Mouse (Mus musculus) lung, embryonic 16.5 days (tissue): ENCODE measurements around the gene Ino80d. TPM values are rescaled to one million over a fixed set of nuclear protein-coding genes. Genes with fewer than 3 reads are reported as not detected.
A peak's percentile ranks its signal among the peaks of the same experiment; 100 is the strongest.

Experiments
- ATAC-seq: fragments of 200-750 bp; cut with Nextera tagmentation; 2 replicates; pipeline ENCODE4 v1.8.0; 2017; ENCODE audit warnings: low read depth, mild to moderate bottlenecking, moderate library complexity
- H3K27ac ChIP-seq: fragments of 300-500 bp; sonication (generic); 2 replicates; pipeline ENCODE4 v1.5.1; 2014; ENCODE audit warnings: mild to moderate bottlenecking, control low read depth, low read length
- H3K27me3 ChIP-seq: fragments of 300-500 bp; sonication (generic); 2 replicates; pipeline ENCODE4 v1.6.1; 2014; ENCODE audit warnings: low read depth, low read length, mixed read lengths; ENCODE audit not compliant: control insufficient read depth, insufficient read depth
- H3K36me3 ChIP-seq: fragments of 300-500 bp; sonication (generic); 2 replicates; pipeline ENCODE4 v1.6.1; 2014; ENCODE audit warnings: low read length; ENCODE audit not compliant: control insufficient read depth, insufficient read depth
- H3K4me1 ChIP-seq: fragments of 300-500 bp; sonication (generic); replicated peaks from 2 replicates; pipeline ENCODE4 v1.6.1; 2014; ENCODE audit warnings: low read length, mixed read lengths; ENCODE audit not compliant: control insufficient read depth, insufficient read depth
- H3K4me2 ChIP-seq: fragments of 300-500 bp; sonication (generic); 2 replicates; pipeline ENCODE4 v1.6.1; 2014; ENCODE audit warnings: low read depth, low read length, control low read depth
- H3K4me3 ChIP-seq: fragments of 300-500 bp; sonication (generic); 2 replicates; pipeline ENCODE4 v1.5.1; 2014; ENCODE audit warnings: mild to moderate bottlenecking, low read length, control low read depth
- H3K9ac ChIP-seq: fragments of 300-500 bp; sonication (generic); 2 replicates; pipeline ENCODE4 v1.6.1; 2014; ENCODE audit warnings: low read length, control low read depth
- H3K9me3 ChIP-seq: fragments of 300-500 bp; sonication (generic); 2 replicates; pipeline ENCODE4 v1.6.1; 2016; ENCODE audit warnings: low read length; ENCODE audit not compliant: control insufficient read depth
- WGBS: fragments of 180-500 bp; shearing (Covaris S2); extraction: QIAGEN DNeasy Blood & Tissue Kit; methylation state at CpG from one replicate; pipeline ENCODE4 v1.1.7; 2014; 5-methylcytosine and 5-hydroxymethylcytosine counted together
- polyA plus RNA-seq: library from polyadenylated mRNA; unstranded; fragments of >200 nt; fragmentation: Nextera tagmentation; extraction: Ambion mirVana; gene quantifications from 2 replicates; pipeline ENCODE4 v1.2.1, GENCODE M21; 2015

Gene Ino80d
- polyA plus RNA-seq, 1 experiment from 2014 or later = 9.7 TPM

- Histone ChIP-seq H3K27ac (no peak overlapping the region), H3K36me3 (no peaks in the 10 kb centered on the region), H3K27me3 (no peaks in the 10 kb centered on the region), H3K9ac (no peak overlapping the region), H3K4me2 (peak overlapping the region; percentile 54), H3K4me3 (peak overlapping the region; percentile 35), H3K4me1 (peaks cover 3% of the 10 kb centered on the region), H3K9me3 (no peaks in the 10 kb centered on the region)
- ATAC-seq = no peak
- 17% methylated on average over 7 of the region's 7 CpGs for WGBS
These were observed 128.2 kb downstream of the Ino80d start for GRCm38 (mm10) chr1:62986267-62986666.

- ATAC-seq = peak; percentile 41; the same call in 1 of the 2 replicates
- Histone ChIP-seq H3K36me3 (no peaks in the 10 kb centered on the region), H3K9ac (peak overlapping the region; percentile 30; the same call in 1 of the 2 replicates), H3K27ac (no peak overlapping the region), H3K27me3 (no peaks in the 10 kb centered on the region), H3K4me2 (peak overlapping the region; percentile 53), H3K4me1 (peaks cover 3% of the 10 kb centered on the region), H3K9me3 (no peaks in the 10 kb centered on the region), H3K4me3 (peak overlapping the region; percentile 30)
- 31% methylated on average over 11 of the region's 11 CpGs for WGBS
These were observed 129.9 kb downstream of the Ino80d start for GRCm38 (mm10) chr1:62984566-62984965.

GRCm38 (mm10) chr1:62976742-62977141 lies 137.7 kb downstream of the Ino80d start:
- no peak overlapping the region for H3K9ac ChIP-seq
- no peak overlapping the region for H3K27ac ChIP-seq
- 29% methylated on average over 3 of the region's 3 CpGs for WGBS
- H3K4me1 ChIP-seq = no peaks in the 10 kb centered on the region
- no peaks in the 10 kb centered on the region for H3K27me3 ChIP-seq
- H3K4me3 ChIP-seq = no peak overlapping the region
- H3K9me3 ChIP-seq = no peaks in the 10 kb centered on the region
- no peak for ATAC-seq
- H3K4me2 ChIP-seq = no peak overlapping the region
- no peaks in the 10 kb centered on the region for H3K36me3 ChIP-seq

- Histone ChIP-seq H3K27ac (no peak overlapping the region), H3K9me3 (no peaks in the 10 kb centered on the region), H3K4me3 (0 out of 2 replicates have a peak overlapping the region, but pooled peaks have one; percentile 3), H3K27me3 (no peaks in the 10 kb centered on the region), H3K36me3 (no peaks in the 10 kb centered on the region), H3K9ac (no peak overlapping the region), H3K4me2 (peak overlapping the region; percentile 30; the same call in 1 of the 2 replicates), H3K4me1 (no peaks in the 10 kb centered on the region)
- WGBS = 24% methylated on average over 5 of the region's 5 CpGs
- ATAC-seq = no peak
These were observed 147.6 kb downstream of the Ino80d start for GRCm38 (mm10) chr1:62966885-62967284.

GRCm38 (mm10) chr1:62964291-62964690 lies 150.2 kb downstream of the Ino80d start:
- no peak overlapping the region for H3K4me3 ChIP-seq
- no peaks in the 10 kb centered on the region for H3K36me3 ChIP-seq
- H3K9me3 ChIP-seq = no peaks in the 10 kb centered on the region
- H3K4me2 ChIP-seq = no peak overlapping the region
- no peak overlapping the region for H3K9ac ChIP-seq
- 9% methylated on average over 6 of the region's 6 CpGs for WGBS
- H3K4me1 ChIP-seq = peaks cover 6% of the 10 kb centered on the region; the same call in 1 of the 2 replicates
- ATAC-seq = peak; percentile 90
- no peaks in the 10 kb centered on the region for H3K27me3 ChIP-seq
- H3K27ac ChIP-seq = no peak overlapping the region

GRCm38 (mm10) chr1:62956942-62957645 lies 157.4 kb downstream of the Ino80d start:
- WGBS = 56% methylated on average over 1 of the region's 1 CpGs
- no peak overlapping the region for H3K9ac ChIP-seq
- H3K27ac ChIP-seq = peak overlapping the region; percentile 80
- no peak overlapping the region for H3K4me2 ChIP-seq
- H3K4me1 ChIP-seq = peaks cover 17% of the 10 kb centered on the region
- no peaks in the 10 kb centered on the region for H3K9me3 ChIP-seq
- peak; percentile 78 for ATAC-seq
- H3K36me3 ChIP-seq = no peaks in the 10 kb centered on the region
- H3K4me3 ChIP-seq = no peak overlapping the region
- no peaks in the 10 kb centered on the region for H3K27me3 ChIP-seq

GRCm38 (mm10) chr1:62956526-62956925 lies 157.9 kb downstream of the Ino80d start:
- H3K4me1 ChIP-seq = peaks cover 21% of the 10 kb centered on the region
- 51% methylated on average over 5 of the region's 5 CpGs for WGBS
- no peaks in the 10 kb centered on the region for H3K36me3 ChIP-seq
- H3K9ac ChIP-seq = no peak overlapping the region
- H3K27me3 ChIP-seq = no peaks in the 10 kb centered on the region
- peak; percentile 81 for ATAC-seq
- no peak overlapping the region for H3K4me3 ChIP-seq
- no peaks in the 10 kb centered on the region for H3K9me3 ChIP-seq
- H3K4me2 ChIP-seq = no peak overlapping the region
- H3K27ac ChIP-seq = peak overlapping the region; percentile 80

GRCm38 (mm10) chr1:62955340-62955739 lies 159.1 kb downstream of the Ino80d start:
- Histone ChIP-seq H3K4me2 (no peak overlapping the region), H3K4me1 (peaks cover 27% of the 10 kb centered on the region), H3K27ac (no peak overlapping the region), H3K9me3 (no peaks in the 10 kb centered on the region), H3K36me3 (no peaks in the 10 kb centered on the region), H3K4me3 (no peak overlapping the region), H3K9ac (no peak overlapping the region), H3K27me3 (no peaks in the 10 kb centered on the region)
- 70% methylated on average over 6 of the region's 6 CpGs for WGBS
- ATAC-seq = no peak

GRCm38 (mm10) chr1:62953036-62953435 lies 161.4 kb downstream of the Ino80d start:
- Histone ChIP-seq H3K4me1 (peaks cover 23% of the 10 kb centered on the region), H3K27ac (no peak overlapping the region), H3K4me2 (no peak overlapping the region), H3K9me3 (no peaks in the 10 kb centered on the region), H3K36me3 (no peaks in the 10 kb centered on the region), H3K9ac (no peak overlapping the region), H3K4me3 (no peak overlapping the region), H3K27me3 (no peaks in the 10 kb centered on the region)
- WGBS = 71% methylated on average over 4 of the region's 4 CpGs
- ATAC-seq = no peak
